Mouse (Mus musculus) brown adipose tissue, adult 24 weeks (tissue): ENCODE data around the gene Pycr1. TPM values are rescaled to one million over a fixed set of nuclear protein-coding genes. Genes with fewer than 3 reads are reported as not detected.

Experiments
- H3K27ac ChIP-seq: fragments of 200-500 bp; replicated peaks from 2 replicates; pipeline ENCODE4 v1.5.1; 2012; ENCODE audit warnings: low read depth, mild to moderate bottlenecking, low read length
- H3K4me1 ChIP-seq: fragments of 200-500 bp; 2 replicates; pipeline ENCODE4 v1.6.1; 2012; ENCODE audit warnings: low read length, mixed read lengths; ENCODE audit not compliant: control insufficient read depth, insufficient read depth, insufficient read length
- H3K4me3 ChIP-seq: fragments of 200-500 bp; 2 replicates; pipeline ENCODE4 v1.5.1; 2012; ENCODE audit warnings: low read depth, mild to moderate bottlenecking, low read length, moderate library complexity; ENCODE audit not compliant: insufficient read depth
- polyA plus RNA-seq: library from polyadenylated mRNA; stranded (reverse); fragments of >200 nt; gene quantifications from 2 replicates; pipeline ENCODE4 v1.2.4, GENCODE M21; 2012; ENCODE audit not compliant: missing spikeins, insufficient read depth, insufficient read length

The Pycr1 gene
- polyA plus RNA-seq, 1 experiment: 1.3 TPM

GRCm38 (mm10) chr11:120608241-120609034, 35.1 kb downstream of the Pycr1 start, which contains the start of gene Npb:
Gene Npb, plus strand, starts transcription at chr11:120608477.
- Histone ChIP-seq H3K4me3 (no peak within 1 kb of the TSS), H3K4me1 (no peaks in the 10 kb centered on the region; the same call in 1 of the 2 replicates), H3K27ac (no peak within 1 kb of the TSS)

- H3K4me1 ChIP-seq: no peaks in the 10 kb centered on the region; the same call in 1 of the 2 replicates
- no peak overlapping the region for H3K27ac ChIP-seq
- H3K4me3 ChIP-seq: no peak overlapping the region
These were observed 36.8 kb downstream of the Pycr1 start for GRCm38 (mm10) chr11:120606764-120607163.

DNA sequence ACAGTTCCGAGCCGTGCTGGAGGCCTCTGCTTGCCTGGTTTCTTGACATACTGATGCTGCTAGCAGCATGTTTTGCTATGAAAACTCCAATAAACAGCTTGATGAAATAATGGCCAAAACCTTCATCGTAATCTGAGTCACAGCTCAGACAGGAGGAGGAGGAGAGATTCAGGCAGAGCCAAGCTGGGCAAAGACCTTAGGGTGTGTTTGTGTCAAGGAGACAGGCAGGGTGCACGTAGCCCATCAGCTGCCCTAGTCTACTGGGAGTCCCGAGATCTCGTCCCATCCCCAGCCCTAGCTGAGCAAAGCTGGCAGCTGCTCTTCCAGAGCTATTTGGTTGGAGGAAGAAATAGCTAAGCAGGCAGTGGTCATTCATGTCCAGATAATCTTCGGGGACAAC, 37.9 kb downstream of the Pycr1 start:
- Histone ChIP-seq H3K4me3 (no peak overlapping the region), H3K27ac (no peak overlapping the region), H3K4me1 (no peaks in the 10 kb centered on the region; the same call in 1 of the 2 replicates)

DNA sequence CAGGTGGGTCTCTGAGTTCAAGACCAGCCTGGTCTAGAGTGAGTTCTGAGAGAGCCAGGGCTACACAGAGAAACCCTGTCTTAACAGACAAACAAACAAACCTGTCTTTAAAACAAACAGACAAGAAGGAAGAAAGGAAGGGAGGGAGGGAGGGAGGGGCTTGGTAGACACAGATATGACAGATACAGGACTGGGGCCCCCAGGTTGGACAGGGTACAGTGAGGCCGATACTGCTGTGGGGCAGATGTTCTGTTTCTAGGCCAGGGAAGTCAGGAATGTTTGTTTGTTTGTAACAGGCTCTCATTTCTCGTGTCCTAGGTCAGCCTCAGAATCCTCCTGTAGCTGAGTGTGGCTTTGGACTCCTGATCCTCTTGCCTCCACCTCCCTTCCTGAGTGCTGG, 40.0 kb downstream of the Pycr1 start:
- H3K4me1 ChIP-seq: peaks cover 5% of the 10 kb centered on the region
- no peak overlapping the region for H3K4me3 ChIP-seq
- no peak overlapping the region for H3K27ac ChIP-seq

DNA sequence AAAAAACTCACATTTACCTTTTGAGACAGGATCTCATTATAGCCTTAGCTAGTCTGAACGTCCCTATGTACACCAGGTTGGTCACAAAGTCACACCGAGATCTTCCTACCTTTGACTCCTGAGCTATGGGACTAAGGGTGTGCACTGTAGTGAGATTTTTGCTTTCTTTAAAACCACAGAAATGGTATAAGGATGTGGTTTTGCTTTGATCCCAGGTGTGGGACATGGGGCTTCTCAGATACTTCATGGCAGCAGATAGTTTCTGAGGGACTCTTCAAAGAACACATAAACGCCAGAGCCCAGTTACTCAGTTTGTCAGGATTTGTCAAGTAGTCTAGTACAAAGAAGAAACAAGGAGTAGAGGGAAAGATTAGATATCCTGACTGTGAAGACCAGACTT, 42.9 kb downstream of the Pycr1 start:
- peaks cover 10% of the 10 kb centered on the region for H3K4me1 ChIP-seq
- H3K27ac ChIP-seq: no peak overlapping the region
- H3K4me3 ChIP-seq: no peak overlapping the region

- peaks cover 10% of the 10 kb centered on the region for H3K4me1 ChIP-seq
These were observed 44.5 kb downstream of the Pycr1 start for GRCm38 (mm10) chr11:120598990-120599549.

DNA sequence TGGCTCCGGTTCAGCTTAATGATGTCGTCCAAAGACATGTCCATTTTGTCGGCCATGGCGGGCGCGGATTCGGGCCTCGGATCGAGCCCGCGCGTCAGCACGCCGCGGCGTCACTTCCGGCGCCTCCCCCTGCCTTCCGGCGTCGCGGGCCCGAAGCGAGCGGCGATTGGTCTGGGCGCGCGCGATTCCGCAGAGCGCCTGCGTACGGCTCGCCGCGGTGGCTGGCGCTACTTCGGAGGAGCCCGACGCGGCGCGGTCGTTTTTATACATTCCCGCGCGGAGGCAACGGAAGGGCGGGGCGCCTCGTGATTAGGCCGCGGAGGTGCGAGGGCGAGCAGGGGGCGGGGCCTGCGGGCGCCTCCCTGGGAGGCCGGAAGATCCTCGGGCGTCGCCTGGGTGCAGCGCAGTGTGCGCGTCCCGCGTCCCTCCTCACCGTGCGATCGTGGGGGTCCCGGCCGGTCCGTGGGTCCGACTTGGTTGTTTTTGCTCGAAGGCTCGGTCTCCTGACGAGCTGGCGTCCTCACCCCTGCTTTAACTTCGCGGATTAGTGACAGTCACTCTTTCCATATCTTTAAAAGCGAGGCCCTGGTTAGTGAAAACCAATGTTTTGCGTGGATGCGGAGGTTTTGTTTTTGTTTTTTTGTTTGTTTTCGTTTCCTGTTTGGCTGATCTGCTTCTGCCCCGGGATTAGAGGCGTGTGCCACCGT, 45.1 kb downstream of the Pycr1 start, which contains the start of the genes Alyref and Anapc11:
Alyref (minus strand) TSS at position 83 of the 707 bp plus-strand sequence.
Anapc11 (plus strand) TSS at position 139 of the 707 bp plus-strand sequence.
- Histone ChIP-seq H3K27ac (peak within 1 kb of the TSS; percentile 68), H3K4me1 (peaks cover 10% of the 10 kb centered on the region), H3K4me3 (peak within 1 kb of the TSS; percentile 74)

More at GRCm38 (mm10) chr11:120598990-120599549, 44.5 kb downstream of the Pycr1 start:
- Histone ChIP-seq H3K27ac (peak overlapping the region; percentile 68), H3K4me3 (peak overlapping the region; percentile 74)

DNA sequence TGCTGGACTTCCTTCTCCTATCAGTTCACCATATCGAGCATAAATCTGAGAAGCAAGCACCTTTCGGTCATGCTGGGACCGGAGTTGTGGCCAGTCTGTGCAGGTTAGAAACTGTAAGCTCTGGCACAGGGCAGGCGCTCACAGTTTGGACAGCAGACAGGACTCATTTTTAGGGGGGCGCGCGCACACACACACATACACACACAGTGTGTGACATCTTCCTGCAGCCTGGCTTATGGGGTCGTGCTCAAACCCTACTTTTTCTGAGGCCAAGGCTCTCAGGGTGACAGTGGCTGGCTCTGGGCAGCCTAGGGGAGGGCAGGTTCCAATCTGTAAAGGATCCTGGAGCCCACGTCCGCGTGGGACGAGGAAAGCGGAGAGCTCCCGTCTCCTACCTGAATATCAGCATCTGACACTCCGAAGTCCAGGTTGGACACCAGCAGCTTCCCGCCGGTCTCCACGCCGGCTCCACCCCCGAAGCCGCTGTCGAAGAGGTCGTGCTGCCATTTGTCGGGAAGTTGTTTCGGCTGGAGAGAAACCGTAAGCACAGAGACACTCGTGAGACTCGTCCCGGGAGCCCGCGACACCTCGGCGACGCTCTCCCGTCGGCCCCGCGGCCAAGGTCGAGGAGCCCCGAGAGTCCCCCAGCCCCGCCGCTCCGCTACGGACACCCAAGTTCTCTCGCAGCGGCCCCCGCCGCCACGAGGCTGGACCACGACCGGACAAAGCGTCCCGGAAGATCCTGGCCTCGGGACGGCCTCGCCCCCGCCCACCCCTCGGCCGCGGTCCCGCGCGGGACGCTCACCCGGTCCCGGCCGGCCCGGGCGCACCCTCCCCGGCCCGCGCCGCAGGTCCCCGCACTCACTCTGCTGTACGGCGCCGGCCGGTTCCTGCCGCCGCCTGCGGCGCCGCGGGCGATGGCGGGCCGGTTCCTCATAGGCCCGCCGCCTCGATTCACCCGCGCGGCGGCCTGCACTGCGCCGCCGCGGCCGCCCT, 46.0 kb downstream of the Pycr1 start:
- H3K27ac ChIP-seq: 0 out of 2 replicates have a peak overlapping the region, but pooled peaks have one; percentile 42
- peak overlapping the region; percentile 70 for H3K4me3 ChIP-seq
- peaks cover 10% of the 10 kb centered on the region for H3K4me1 ChIP-seq

DNA sequence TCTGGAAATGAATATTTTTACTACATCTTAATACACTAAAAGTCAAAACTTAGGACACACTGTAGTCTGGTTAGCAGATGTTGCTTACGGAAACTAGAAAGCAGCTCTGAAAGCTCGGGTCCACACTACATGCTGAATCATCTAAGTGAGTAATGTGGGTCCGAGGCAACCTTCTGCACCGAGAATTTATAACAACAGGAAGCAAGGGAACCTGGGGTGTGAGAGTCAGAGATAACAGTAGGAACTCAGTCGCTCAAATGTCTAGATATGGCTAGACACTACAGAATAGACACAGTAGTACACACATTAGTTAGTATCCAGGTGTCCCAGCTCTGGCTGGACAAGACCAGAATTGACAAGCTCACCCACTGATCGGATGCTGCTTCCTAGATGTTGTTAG, 55.0 kb downstream of the Pycr1 start:
- H3K4me3 ChIP-seq: no peak overlapping the region
- H3K27ac ChIP-seq: no peak overlapping the region
- H3K4me1 ChIP-seq: no peaks in the 10 kb centered on the region

Other genes starting within 250 kb of the Pycr1 start
- 27.2 and 35.9 TPM in 2 replicates for gene Nploc4, start 206.1 kb downstream of the Pycr1 start, polyA plus RNA-seq
- not detected in 2 replicates for gene Tspan10, start 201.1 kb downstream of the Pycr1 start, polyA plus RNA-seq
- not detected in 2 replicates for gene Pde6g, start 190.3 kb downstream of the Pycr1 start, polyA plus RNA-seq
- 58.7 and 70.2 TPM in 2 replicates for gene Oxld1, start 185.7 kb downstream of the Pycr1 start, polyA plus RNA-seq
- gene Ccdc137, start 185.7 kb downstream of the Pycr1 start, polyA plus RNA-seq: 5.7 and 8.6 TPM in 2 replicates
- 11.4 and 20.4 TPM in 2 replicates for gene Arl16, start 176.2 kb downstream of the Pycr1 start, polyA plus RNA-seq
- 278 and 304 TPM in 2 replicates for gene Mrpl12, start 159.2 kb downstream of the Pycr1 start, polyA plus RNA-seq
- gene Slc25a10, start 151.9 kb downstream of the Pycr1 start, polyA plus RNA-seq: 32.9 and 33.9 TPM in 2 replicates
- gene Gcgr, start 113.1 kb downstream of the Pycr1 start, polyA plus RNA-seq: not detected in 2 replicates
- 24.6 and 28.0 TPM in 2 replicates for gene Mcrip1, start 94.0 kb downstream of the Pycr1 start, polyA plus RNA-seq
- 4.1 and 5.5 TPM in 2 replicates for gene Ppp1r27, start 92.6 kb downstream of the Pycr1 start, polyA plus RNA-seq
- 95.0 and 97.3 TPM in 2 replicates for gene P4hb, start 70.5 kb downstream of the Pycr1 start, polyA plus RNA-seq
- 117 and 146 TPM in 2 replicates for gene Arhgdia, start 62.1 kb downstream of the Pycr1 start, polyA plus RNA-seq
- gene Alyref, start 45.4 kb downstream of the Pycr1 start, polyA plus RNA-seq: 49.2 and 58.8 TPM in 2 replicates
- gene Anapc11, start 45.3 kb downstream of the Pycr1 start, polyA plus RNA-seq: 54.9 and 59.1 TPM in 2 replicates
- gene Npb, start 35.3 kb downstream of the Pycr1 start, polyA plus RNA-seq: not detected in 2 replicates
- gene Pcyt2, start 25.8 kb downstream of the Pycr1 start, polyA plus RNA-seq: 104 and 131 TPM in 2 replicates
- 5.8 and 10.5 TPM in 2 replicates for gene Sirt7, start 18.5 kb downstream of the Pycr1 start, polyA plus RNA-seq
- 10.4 and 13.3 TPM in 2 replicates for gene Mafg, start 10.2 kb downstream of the Pycr1 start, polyA plus RNA-seq
- 2.7 and 3.8 TPM in 2 replicates for gene Myadml2, start 4.4 kb upstream of the Pycr1 start, polyA plus RNA-seq
- not detected in 2 replicates for gene Notum, start 17.4 kb upstream of the Pycr1 start, polyA plus RNA-seq
- gene Aspscr1, start 29.2 kb upstream of the Pycr1 start, polyA plus RNA-seq: 33.3 and 33.7 TPM in 2 replicates
- 66.6 and 68.4 TPM in 2 replicates for gene Cenpx, start 70.0 kb upstream of the Pycr1 start, polyA plus RNA-seq
- 3.0 and 6.2 TPM in 2 replicates for gene Lrrc45, start 70.2 kb upstream of the Pycr1 start, polyA plus RNA-seq
- gene Rac3, start 77.7 kb upstream of the Pycr1 start, polyA plus RNA-seq: 1.9 and 2.5 TPM in 2 replicates
- gene Dcxr, start 83.5 kb upstream of the Pycr1 start, polyA plus RNA-seq: 9.4 and 15.5 TPM in 2 replicates
- gene Cbr2, start 88.3 kb upstream of the Pycr1 start, polyA plus RNA-seq: 20.9 and 26.0 TPM in 2 replicates
- gene Hmga1b, start 119.0 kb upstream of the Pycr1 start, polyA plus RNA-seq: 14.9 and 15.4 TPM in 2 replicates
- gene Rfng, start 140.4 kb upstream of the Pycr1 start, polyA plus RNA-seq: 14.0 and 15.1 TPM in 2 replicates
- 48.9 and 60.0 TPM in 2 replicates for gene Gps1, start 140.5 kb upstream of the Pycr1 start, polyA plus RNA-seq
- gene Dus1l, start 152.6 kb upstream of the Pycr1 start, polyA plus RNA-seq: 20.1 and 31.0 TPM in 2 replicates
- gene Fasn, start 180.8 kb upstream of the Pycr1 start, polyA plus RNA-seq: 5,806 and 7,060 TPM in 2 replicates